Mouse (Mus musculus) kidney, adult 2 months (tissue): ENCODE results near the gene Pear1. TPM values are rescaled to one million over a fixed set of nuclear protein-coding genes. Genes with fewer than 3 reads are reported as not detected.
"Not testable (repeated sequence)": the region's sequence is repeated elsewhere in the genome, so short reads cannot be mapped to it uniquely, and the experiment has no call there.

Source experiments
- DNase-seq: peaks from one replicate; pipeline ENCODE4 v3.0.0; 2021
- H3K27ac ChIP-seq: fragments of 200-500 bp; 2 replicates; pipeline ENCODE4 v1.5.1; 2012; ENCODE audit warnings: low read depth, low read length, control low read depth, inconsistent platforms; ENCODE audit not compliant: insufficient read depth
- H3K27me3 ChIP-seq: fragments of 200-500 bp; replicated peaks from 2 replicates; pipeline ENCODE4 v1.6.1; 2012; ENCODE audit warnings: mild to moderate bottlenecking, moderate library complexity, low read length, inconsistent platforms; ENCODE audit not compliant: control insufficient read depth, insufficient read depth
- H3K36me3 ChIP-seq: fragments of 200-500 bp; 2 replicates; pipeline ENCODE4 v1.6.1; 2012; ENCODE audit warnings: mild to moderate bottlenecking, moderate library complexity, low read length, inconsistent platforms; ENCODE audit not compliant: control insufficient read depth, insufficient read depth
- H3K4me1 ChIP-seq: fragments of 200-500 bp; 2 replicates; pipeline ENCODE4 v1.6.1; 2011; ENCODE audit warnings: low read length; ENCODE audit not compliant: control insufficient read depth, insufficient read depth
- H3K4me3 ChIP-seq: fragments of 200-500 bp; 2 replicates; pipeline ENCODE4 v1.5.1; 2011; ENCODE audit warnings: mild to moderate bottlenecking, low read depth, low read length, control low read depth; ENCODE audit not compliant: insufficient read depth
- CTCF ChIP-seq: fragments of 200-500 bp; conservative IDR thresholded peaks from 2 replicates; pipeline ENCODE4 v1.5.1; 2011; ENCODE audit warnings: low read depth, mild to moderate bottlenecking, control low read depth, low read length, moderate library complexity, mixed read lengths; ENCODE audit not compliant: insufficient read depth, insufficient read length
- POLR2A ChIP-seq: fragments of 200-500 bp; IDR thresholded peaks from one replicate; pipeline ENCODE4 v1.6.1; 2011; ENCODE audit warnings: low read depth, low read length, control low read depth
- WGBS: fragments of 180-500 bp; shearing (Covaris S2); methylation state at CpG from one replicate; pipeline ENCODE4 v1.1.7; 2018; 5-methylcytosine and 5-hydroxymethylcytosine counted together
- polyA plus RNA-seq: library from polyadenylated mRNA; depleted of rRNA; stranded (reverse); fragments of >200 nt; gene quantifications from 2 replicates; pipeline ENCODE4 v1.2.3, GENCODE M21; 2012; rRNA removed

Gene Pear1
- 60.5 and 71.0 TPM in 2 replicates for polyA plus RNA-seq

DNA sequence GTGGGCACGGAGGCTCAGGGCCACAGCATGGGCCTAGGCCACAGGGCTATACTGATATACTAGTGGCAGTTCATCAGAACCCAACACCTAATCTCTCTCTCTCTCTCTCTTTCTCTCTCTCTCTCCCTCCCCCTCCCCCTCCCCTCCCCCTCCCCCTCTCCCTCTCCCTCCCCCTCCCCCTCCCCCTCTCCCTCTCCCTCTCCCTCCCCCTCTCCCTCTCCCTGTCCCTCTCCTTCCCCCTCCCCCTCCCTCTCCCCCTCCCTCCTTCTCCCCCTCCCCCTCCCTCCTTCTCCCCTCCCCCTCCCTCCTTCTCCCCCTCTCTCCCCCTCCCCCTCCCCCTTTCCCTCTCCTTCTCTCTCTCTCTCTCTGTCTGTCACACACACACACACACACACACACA, at the start of gene Pear1:
Pear1 (minus strand) TSS at position 101 of the 400 bp plus-strand sequence.
- 100% methylated on average over 1 of the region's 1 CpGs for WGBS

GRCm38 (mm10) chr3:87864111-87864510, 40.0 kb upstream of the Pear1 start:
- H3K4me1 ChIP-seq, H3K4me3 ChIP-seq, H3K27me3 ChIP-seq, DNase-seq, H3K36me3 ChIP-seq, H3K27ac ChIP-seq: not testable (repeated sequence)
- 85% methylated on average over 4 of the region's 4 CpGs for WGBS

More for the DNA sequence above, at the start of gene Pear1:
- H3K36me3 ChIP-seq, H3K4me3 ChIP-seq, H3K4me1 ChIP-seq, H3K27me3 ChIP-seq, H3K27ac ChIP-seq, DNase-seq: not testable (repeated sequence)

- 9% methylated on average over 3 of the region's 3 CpGs for WGBS
- TF ChIP-seq POLR2A (no peak), CTCF (peak; percentile 70)
Measured at GRCm38 (mm10) chr3:87859813-87860212, 35.7 kb upstream of the Pear1 start.

GRCm38 (mm10) chr3:87857666-87858065, 33.6 kb upstream of the Pear1 start:
- 92% methylated on average over 8 of the region's 8 CpGs for WGBS
- no peaks in the 10 kb centered on the region for H3K27me3 ChIP-seq
- H3K36me3 ChIP-seq = peaks cover 2% of the 10 kb centered on the region

More at GRCm38 (mm10) chr3:87859813-87860212, 35.7 kb upstream of the Pear1 start:
- Histone ChIP-seq H3K4me3 (no peak overlapping the region), H3K36me3 (peaks cover 2% of the 10 kb centered on the region), H3K27ac (no peak overlapping the region), H3K4me1 (peaks cover 4% of the 10 kb centered on the region; the same call in 1 of the 2 replicates), H3K27me3 (no peaks in the 10 kb centered on the region)
- DNase-seq = peak; percentile 70

GRCm38 (mm10) chr3:87855936-87856335, 31.8 kb upstream of the Pear1 start:
- H3K36me3 ChIP-seq = no peaks in the 10 kb centered on the region; the same call in 1 of the 2 replicates
- H3K27ac ChIP-seq = no peak overlapping the region
- no peaks in the 10 kb centered on the region for H3K27me3 ChIP-seq
- no peak overlapping the region for H3K4me3 ChIP-seq
- TF ChIP-seq POLR2A = no peak
- no peak for TF ChIP-seq CTCF
- 85% methylated on average over 8 of the region's 8 CpGs for WGBS
- H3K4me1 ChIP-seq = peaks cover 4% of the 10 kb centered on the region; the same call in 1 of the 2 replicates
- DNase-seq = no peak

More at GRCm38 (mm10) chr3:87857666-87858065, 33.6 kb upstream of the Pear1 start:
- DNase-seq = no peak
- Histone ChIP-seq H3K4me1 (peaks cover 4% of the 10 kb centered on the region; the same call in 1 of the 2 replicates), H3K27ac (no peak overlapping the region), H3K4me3 (no peak overlapping the region)
- no peak for TF ChIP-seq CTCF
- no peak for TF ChIP-seq POLR2A

GRCm38 (mm10) chr3:87854795-87855568, 30.9 kb upstream of the Pear1 start:
- no peak overlapping the region for H3K4me3 ChIP-seq
- H3K27me3 ChIP-seq = no peaks in the 10 kb centered on the region
- H3K36me3 ChIP-seq = no peaks in the 10 kb centered on the region; the same call in 1 of the 2 replicates
- peak; percentile 79 for DNase-seq
- peaks cover 4% of the 10 kb centered on the region; the same call in 1 of the 2 replicates for H3K4me1 ChIP-seq
- H3K27ac ChIP-seq = no peak overlapping the region
- WGBS = 36% methylated on average over 7 of the region's 7 CpGs
- no peak for TF ChIP-seq POLR2A
- TF ChIP-seq CTCF = no peak

- 78% methylated on average over 14 of the region's 14 CpGs for WGBS
- TF ChIP-seq CTCF (no peak), POLR2A (no peak)
- Histone ChIP-seq H3K36me3 (no peaks in the 10 kb centered on the region), H3K27ac (no peak overlapping the region), H3K27me3 (no peaks in the 10 kb centered on the region), H3K4me1 (no peaks in the 10 kb centered on the region), H3K4me3 (no peak overlapping the region)
- DNase-seq = no peak
Measured at GRCm38 (mm10) chr3:87849117-87849516, 25.0 kb upstream of the Pear1 start.
